Mouse (Mus musculus) embryonic facial prominence, embryonic 10.5 days (tissue): ENCODE results near the gene Zmynd11. TPM values are rescaled to one million over a fixed set of nuclear protein-coding genes. Genes with fewer than 3 reads are reported as not detected.
A peak's percentile ranks its signal among the peaks of the same experiment; 100 is the strongest.

Experiments used
- DNase-seq: peaks from one replicate; pipeline ENCODE4 v3.0.0-alpha.2; 2017; ENCODE audit warnings: low spot score
- H3K27ac ChIP-seq: fragments of 300-500 bp; sonication (generic); replicated peaks from 2 replicates; pipeline ENCODE4 v1.5.1; 2016; ENCODE audit warnings: mild to moderate bottlenecking
- H3K27me3 ChIP-seq: fragments of 300-500 bp; sonication (generic); replicated peaks from 2 replicates; pipeline ENCODE4 v1.6.1; 2016; ENCODE audit warnings: low read depth, mild to moderate bottlenecking; ENCODE audit not compliant: poor library complexity, severe bottlenecking
- H3K36me3 ChIP-seq: fragments of 300-500 bp; sonication (generic); replicated peaks from 2 replicates; pipeline ENCODE4 v1.6.1; 2016; ENCODE audit warnings: mild to moderate bottlenecking, moderate library complexity
- H3K4me1 ChIP-seq: fragments of 300-500 bp; sonication (generic); 2 replicates; pipeline ENCODE4 v1.6.1; 2016
- H3K4me3 ChIP-seq: fragments of 300-500 bp; sonication (generic); 2 replicates; pipeline ENCODE4 v1.5.1; 2016; ENCODE audit warnings: mild to moderate bottlenecking, moderate library complexity
- H3K9me3 ChIP-seq: fragments of 300-500 bp; sonication (generic); 2 replicates; pipeline ENCODE4 v1.6.1; 2016; ENCODE audit warnings: mild to moderate bottlenecking
- WGBS: fragments of 180-500 bp; shearing (Covaris S2); methylation state at CpG from one replicate; pipeline ENCODE4 v1.1.7; 2016; 5-methylcytosine and 5-hydroxymethylcytosine counted together
- polyA plus RNA-seq: library from polyadenylated mRNA; unstranded; fragments of >200 nt; fragmentation: Nextera tagmentation; extraction: Ambion mirVana; gene quantifications from 2 replicates; pipeline ENCODE4 v1.2.1, GENCODE M21; 2016

The Zmynd11 gene
- polyA plus RNA-seq, 1 experiment from 2014 or later, result 102 TPM

GRCm38 (mm10) chr13:9708433-9709240 lies 56.5 kb downstream of the Zmynd11 start:
- no peaks in the 10 kb centered on the region for H3K9me3 ChIP-seq
- H3K27ac ChIP-seq, result peak overlapping the region; percentile 25; the same call in 1 of the 2 replicates
- peak; percentile 54 for DNase-seq
- peaks cover 8% of the 10 kb centered on the region for H3K4me1 ChIP-seq
- no peaks in the 10 kb centered on the region for H3K27me3 ChIP-seq
- H3K4me3 ChIP-seq, result no peak overlapping the region
- H3K36me3 ChIP-seq, result peaks cover 45% of the 10 kb centered on the region
- WGBS, result 75% methylated on average over 7 of the region's 7 CpGs

DNA sequence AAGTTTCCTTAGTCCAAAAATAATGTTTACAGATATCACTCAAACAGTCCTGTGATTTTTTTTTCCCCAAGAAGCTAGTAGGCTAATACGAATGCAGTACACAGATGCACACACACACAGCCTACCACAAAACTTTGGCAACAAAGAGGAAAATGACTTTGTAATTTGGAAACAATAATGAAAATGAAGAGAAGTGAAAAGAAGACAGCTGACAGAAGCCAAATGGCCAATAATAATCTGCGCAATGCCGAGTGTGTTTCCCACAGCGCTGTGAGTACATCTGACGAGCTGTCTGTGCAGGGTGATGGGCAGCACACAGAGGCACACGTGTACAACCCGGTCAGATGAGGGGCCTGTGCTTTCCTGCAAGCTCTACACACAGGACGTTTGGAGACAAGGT lies 58.4 kb downstream of the Zmynd11 start:
- no peak overlapping the region for H3K27ac ChIP-seq
- no peaks in the 10 kb centered on the region for H3K9me3 ChIP-seq
- peaks cover 52% of the 10 kb centered on the region for H3K36me3 ChIP-seq
- DNase-seq, result no peak
- H3K4me1 ChIP-seq, result peaks cover 8% of the 10 kb centered on the region
- H3K27me3 ChIP-seq, result no peaks in the 10 kb centered on the region
- no peak overlapping the region for H3K4me3 ChIP-seq
- 92% methylated on average over 8 of the region's 8 CpGs for WGBS

DNA sequence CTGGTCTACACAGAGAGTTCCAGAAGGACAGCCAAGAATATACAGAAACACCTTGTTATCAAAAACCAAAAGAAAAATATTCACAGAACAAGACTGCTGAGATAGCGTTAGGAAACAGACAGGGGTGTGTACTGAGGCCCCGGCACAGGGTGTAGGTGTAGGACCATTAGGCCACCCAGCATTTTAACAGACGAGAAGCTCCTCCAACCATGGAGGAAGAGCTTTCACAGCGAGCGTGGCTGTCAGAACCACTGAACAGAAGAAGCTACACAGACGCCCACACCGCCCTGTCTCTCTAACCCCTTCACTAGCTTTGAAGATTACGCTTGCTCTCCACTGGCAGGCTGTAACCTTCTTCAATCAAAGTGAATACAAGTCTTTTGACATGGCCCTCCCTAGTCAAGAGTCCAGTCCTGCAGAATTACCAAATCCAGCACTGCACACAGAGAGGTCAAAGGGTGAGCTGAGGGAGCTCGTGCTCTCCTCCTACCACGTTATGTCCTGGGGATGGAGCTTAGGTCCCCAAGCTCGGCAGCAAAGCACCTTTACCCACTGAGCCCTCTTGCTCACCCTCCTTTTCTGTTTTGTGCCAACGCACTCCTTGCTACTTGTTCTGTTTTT lies 62.4 kb downstream of the Zmynd11 start:
- H3K4me1 ChIP-seq, result no peaks in the 10 kb centered on the region

GRCm38 (mm10) chr13:9697340-9697739 lies 67.8 kb downstream of the Zmynd11 start:
- H3K4me3 ChIP-seq, result no peak overlapping the region
- no peak for DNase-seq
- H3K27me3 ChIP-seq, result no peaks in the 10 kb centered on the region
- H3K27ac ChIP-seq, result no peak overlapping the region
- H3K4me1 ChIP-seq, result no peaks in the 10 kb centered on the region
- H3K36me3 ChIP-seq, result peaks cover 71% of the 10 kb centered on the region
- WGBS, result 97% methylated on average over 4 of the region's 4 CpGs
- no peaks in the 10 kb centered on the region for H3K9me3 ChIP-seq

More for the DNA sequence above, 62.4 kb downstream of the Zmynd11 start:
- Histone ChIP-seq H3K36me3 (peaks cover 55% of the 10 kb centered on the region), H3K27ac (no peak overlapping the region), H3K9me3 (no peaks in the 10 kb centered on the region), H3K27me3 (no peaks in the 10 kb centered on the region), H3K4me3 (no peak overlapping the region)
- 81% methylated on average over 12 of the region's 12 CpGs for WGBS
- DNase-seq, result no peak

DNA sequence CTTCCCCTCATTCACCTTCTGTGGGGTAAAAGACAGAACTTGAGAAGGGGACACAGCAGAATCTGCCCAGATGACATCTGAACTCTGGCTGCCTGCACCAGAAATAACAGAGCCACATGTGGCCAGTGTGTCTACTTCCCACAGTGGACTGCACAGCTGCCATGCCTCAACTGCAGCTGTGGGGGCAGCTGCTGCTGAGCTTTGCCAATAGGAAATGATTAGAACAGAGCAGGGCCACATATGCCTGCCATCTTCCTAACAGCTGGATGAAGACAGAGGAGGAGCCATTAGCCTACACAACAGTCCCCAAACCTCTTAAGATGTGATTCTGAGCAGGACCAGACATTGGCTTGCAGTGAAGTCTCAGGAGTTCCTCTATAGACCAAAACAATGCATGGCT lies 69.3 kb downstream of the Zmynd11 start:
- no peaks in the 10 kb centered on the region for H3K4me1 ChIP-seq
- DNase-seq, result no peak
- H3K27ac ChIP-seq, result no peak overlapping the region
- H3K36me3 ChIP-seq, result peaks cover 77% of the 10 kb centered on the region
- no peaks in the 10 kb centered on the region for H3K27me3 ChIP-seq
- H3K9me3 ChIP-seq, result no peaks in the 10 kb centered on the region
- no peak overlapping the region for H3K4me3 ChIP-seq

- H3K36me3 ChIP-seq, result peaks cover 81% of the 10 kb centered on the region
- no peaks in the 10 kb centered on the region for H3K9me3 ChIP-seq
- H3K27me3 ChIP-seq, result no peaks in the 10 kb centered on the region
- H3K4me1 ChIP-seq, result no peaks in the 10 kb centered on the region
- no peak overlapping the region for H3K27ac ChIP-seq
- DNase-seq, result no peak
- H3K4me3 ChIP-seq, result no peak overlapping the region
- WGBS, result 92% methylated on average over 4 of the region's 4 CpGs
Observed at GRCm38 (mm10) chr13:9695403-9695802, 69.7 kb downstream of the Zmynd11 start.

DNA sequence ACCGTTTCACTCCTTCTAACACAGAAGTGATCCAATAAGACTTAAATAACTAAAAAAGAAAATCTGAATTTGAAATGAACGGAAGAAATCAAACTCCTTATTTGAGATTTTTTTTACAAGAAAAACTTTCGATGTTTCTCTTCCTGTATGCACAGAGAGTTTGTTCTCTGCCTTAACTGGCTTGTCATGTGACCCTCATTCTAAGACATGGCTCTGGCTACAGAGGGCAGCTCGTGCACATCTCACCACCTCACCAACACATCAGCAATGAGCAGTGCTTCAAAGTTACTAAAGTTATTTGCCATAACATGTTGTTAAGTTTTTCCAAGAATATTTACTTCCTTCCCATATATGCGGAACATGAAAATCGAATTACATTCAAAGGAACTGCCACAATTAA lies 70.5 kb downstream of the Zmynd11 start:
- Histone ChIP-seq H3K4me1 (no peaks in the 10 kb centered on the region), H3K27me3 (no peaks in the 10 kb centered on the region), H3K9me3 (no peaks in the 10 kb centered on the region), H3K4me3 (no peak overlapping the region), H3K36me3 (peaks cover 89% of the 10 kb centered on the region), H3K27ac (no peak overlapping the region)
- 95% methylated on average over 6 of the region's 6 CpGs for WGBS
- DNase-seq, result no peak

GRCm38 (mm10) chr13:9692876-9693275 lies 72.3 kb downstream of the Zmynd11 start:
- DNase-seq, result no peak

GRCm38 (mm10) chr13:9689366-9689765 lies 75.8 kb downstream of the Zmynd11 start:
- Histone ChIP-seq H3K27me3 (no peaks in the 10 kb centered on the region), H3K4me1 (no peaks in the 10 kb centered on the region), H3K4me3 (no peak overlapping the region), H3K9me3 (no peaks in the 10 kb centered on the region), H3K27ac (no peak overlapping the region), H3K36me3 (peaks cover 98% of the 10 kb centered on the region)
- 93% methylated on average over 16 of the region's 16 CpGs for WGBS
- DNase-seq, result no peak

More at GRCm38 (mm10) chr13:9692876-9693275, 72.3 kb downstream of the Zmynd11 start:
- Histone ChIP-seq H3K27ac (no peak overlapping the region), H3K4me1 (no peaks in the 10 kb centered on the region), H3K4me3 (no peak overlapping the region), H3K36me3 (peaks cover 99% of the 10 kb centered on the region), H3K27me3 (no peaks in the 10 kb centered on the region), H3K9me3 (no peaks in the 10 kb centered on the region)
- WGBS, result 83% methylated on average over 3 of the region's 3 CpGs

- Histone ChIP-seq H3K36me3 (peaks cover 98% of the 10 kb centered on the region), H3K9me3 (no peaks in the 10 kb centered on the region), H3K4me1 (no peaks in the 10 kb centered on the region), H3K27me3 (no peaks in the 10 kb centered on the region), H3K4me3 (no peak overlapping the region), H3K27ac (no peak overlapping the region)
- 91% methylated on average over 11 of the region's 11 CpGs for WGBS
- DNase-seq, result no peak
Observed at GRCm38 (mm10) chr13:9686765-9687164, 78.4 kb downstream of the Zmynd11 start.

DNA sequence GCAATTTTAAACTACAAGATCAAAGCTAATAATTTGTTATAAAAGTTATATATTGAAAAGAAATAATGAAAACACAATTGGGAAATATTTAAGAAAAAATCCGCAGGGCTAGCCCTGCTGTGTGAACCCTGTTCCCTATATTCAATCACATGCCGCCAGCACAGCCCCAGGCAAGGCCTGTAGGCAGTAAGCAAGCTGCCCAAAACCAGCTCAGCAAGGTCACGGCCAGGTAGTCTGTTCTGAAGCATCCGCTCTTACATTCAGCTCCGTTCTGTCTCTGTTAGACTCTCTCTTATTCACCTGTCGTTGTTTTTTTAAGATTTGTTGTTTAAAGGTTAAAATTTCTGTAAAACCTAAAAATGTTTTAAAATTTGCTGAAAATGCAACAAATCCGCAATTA lies 78.9 kb downstream of the Zmynd11 start:
- H3K4me1 ChIP-seq, result no peaks in the 10 kb centered on the region
- peaks cover 98% of the 10 kb centered on the region for H3K36me3 ChIP-seq
- DNase-seq, result no peak
- 94% methylated on average over 7 of the region's 7 CpGs for WGBS
- H3K27me3 ChIP-seq, result no peaks in the 10 kb centered on the region
- no peak overlapping the region for H3K4me3 ChIP-seq
- no peak overlapping the region for H3K27ac ChIP-seq
- no peaks in the 10 kb centered on the region for H3K9me3 ChIP-seq

DNA sequence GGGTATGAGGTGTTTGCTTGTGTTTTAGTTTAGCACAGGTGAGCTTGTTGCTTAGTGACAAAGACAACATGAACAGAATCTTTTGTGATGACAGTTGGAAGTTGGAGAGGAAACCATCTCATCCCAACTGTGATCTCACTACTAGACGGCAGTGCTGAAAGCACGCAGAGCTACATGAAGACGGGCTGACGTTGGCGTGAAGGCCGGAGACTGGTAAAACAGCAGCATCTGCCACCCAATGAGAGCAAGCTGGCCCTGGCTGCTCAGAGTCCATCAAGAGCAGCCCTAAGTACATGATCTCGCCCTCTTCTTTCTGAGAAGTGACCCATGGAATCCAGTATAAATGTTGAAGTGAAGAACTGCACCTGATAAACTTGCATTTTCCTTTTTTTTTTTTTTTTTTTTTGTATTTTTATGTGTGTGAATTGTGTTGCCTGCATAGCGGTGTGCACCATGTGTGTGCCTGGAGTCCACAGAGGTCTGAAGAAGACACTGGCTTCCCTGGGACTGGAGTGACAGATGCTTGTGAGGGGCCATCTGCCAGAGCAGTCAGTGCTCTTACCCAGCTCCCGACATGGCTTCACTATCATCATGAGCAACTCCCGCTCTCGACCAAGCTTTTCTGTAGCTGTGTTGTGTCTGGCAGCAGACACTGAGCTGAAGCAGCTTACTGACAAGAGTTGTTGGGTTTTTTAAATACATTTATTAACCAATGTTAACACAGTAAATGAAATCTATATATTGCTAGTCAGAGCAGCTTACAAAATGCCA lies 80.8 kb downstream of the Zmynd11 start:
- Histone ChIP-seq H3K36me3 (peaks cover 83% of the 10 kb centered on the region), H3K27ac (no peak overlapping the region), H3K27me3 (no peaks in the 10 kb centered on the region), H3K4me1 (no peaks in the 10 kb centered on the region), H3K4me3 (no peak overlapping the region), H3K9me3 (no peaks in the 10 kb centered on the region)
- DNase-seq, result no peak
- WGBS, result 95% methylated on average over 11 of the region's 11 CpGs
